Mouse (Mus musculus) urinary bladder, postnatal 0 days (tissue): Measurements from ENCODE around the gene Rnf41. TPM values are rescaled to one million over a fixed set of nuclear protein-coding genes. Genes with fewer than 3 reads are reported as not detected.

ENCODE experiments used
- microRNA-seq: library from miRNA; unstranded; fragments of <30 nt; microRNA quantifications from one replicate; pipeline ENCODE4, GENCODE M21; 2016
- polyA plus RNA-seq: library from polyadenylated mRNA; unstranded; fragments of >200 nt; fragmentation: Nextera tagmentation; extraction: Ambion mirVana; gene quantifications from 2 replicates; pipeline ENCODE4 v1.2.1, GENCODE M21; 2015

Gene Rnf41
- 26.1 and 26.5 TPM in 2 replicates for polyA plus RNA-seq

GRCm38 (mm10) chr10:128411211-128412054 lies at the start of gene Rnf41, which contains the start of gene Nabp2:
Gene Rnf41, plus strand, starts transcription at chr10:128411657.
Gene Nabp2, minus strand, starts transcription at chr10:128411492.

GRCm38 (mm10) chr10:128368402-128369217 lies 42.8 kb upstream of the Rnf41 start, which contains the start of gene Coq10a:
Gene Coq10a, minus strand, starts transcription at chr10:128368997.

GRCm38 (mm10) chr10:128376455-128377211 lies 34.8 kb upstream of the Rnf41 start, which contains the start of gene Ankrd52:
Gene Ankrd52, plus strand, starts transcription at chr10:128377115.

GRCm38 (mm10) chr10:128401056-128401455 lies 10.4 kb upstream of the Rnf41 start, which contains the start of gene Slc39a5:
Gene Slc39a5, minus strand, starts transcription at chr10:128401229.

GRCm38 (mm10) chr10:128458719-128459408 lies 47.4 kb downstream of the Rnf41 start, which contains the start of gene Smarcc2:
Gene Smarcc2, plus strand, starts transcription at chr10:128459248.

Small RNAs within 50 kb of the gene (microRNA-seq; reads per million reads assigned to microRNA genes)
- not detected for gene Gm25361
- gene Gm26308, result not detected
- not detected for gene Mir6914
- not detected for gene Mir6915
- not detected for gene Mir8105

Other genes with a start within 250 kb of the Rnf41 start
- 28.2 and 31.3 TPM in 2 replicates for gene Rbms2, start 231.4 kb upstream of the Rnf41 start, polyA plus RNA-seq
- gene Gls2, start 217.2 kb upstream of the Rnf41 start, polyA plus RNA-seq, result 0.37 and 0.49 TPM in 2 replicates
- 20.3 and 21.2 TPM in 2 replicates for gene Spryd4, start 199.8 kb upstream of the Rnf41 start, polyA plus RNA-seq
- gene Mip, start 185.8 kb upstream of the Rnf41 start, polyA plus RNA-seq, result not detected in 2 replicates
- gene Timeless, start 179.6 kb upstream of the Rnf41 start, polyA plus RNA-seq, result 10.5 and 13.6 TPM in 2 replicates
- 0.12 TPM in 1 of 2 replicates, not detected in the other for gene Apon, start 157.6 kb upstream of the Rnf41 start, polyA plus RNA-seq
- 0.46 and 1.4 TPM in 2 replicates for gene Apof, start 143.0 kb upstream of the Rnf41 start, polyA plus RNA-seq
- gene Stat2, start 141.1 kb upstream of the Rnf41 start, polyA plus RNA-seq, result 10.9 and 12.7 TPM in 2 replicates
- gene Il23a, start 112.9 kb upstream of the Rnf41 start, polyA plus RNA-seq, result not detected in 2 replicates
- gene Pan2, start 108.3 kb upstream of the Rnf41 start, polyA plus RNA-seq, result 11.6 and 12.1 TPM in 2 replicates
- gene Cnpy2, start 89.2 kb upstream of the Rnf41 start, polyA plus RNA-seq, result 170 and 182 TPM in 2 replicates
- gene Cs, start 73.9 kb upstream of the Rnf41 start, polyA plus RNA-seq, result 150 and 164 TPM in 2 replicates
- 16.9 TPM in 2 replicates for gene Coq10a, start 42.7 kb upstream of the Rnf41 start, polyA plus RNA-seq
- gene Ankrd52, start 34.5 kb upstream of the Rnf41 start, polyA plus RNA-seq, result 6.7 and 7.2 TPM in 2 replicates
- gene Slc39a5, start 10.4 kb upstream of the Rnf41 start, polyA plus RNA-seq, result 0.06 TPM in 1 of 2 replicates, not detected in the other
- gene Nabp2, start 165 bp upstream of the Rnf41 start, polyA plus RNA-seq, result 51.6 and 55.2 TPM in 2 replicates
- 25.9 and 32.1 TPM in 2 replicates for gene Smarcc2, start 47.6 kb downstream of the Rnf41 start, polyA plus RNA-seq
- 9,114 and 9,500 TPM in 2 replicates for gene Myl6, start 82.5 kb downstream of the Rnf41 start, polyA plus RNA-seq
- gene Myl6b, start 87.0 kb downstream of the Rnf41 start, polyA plus RNA-seq, result 3.1 and 3.2 TPM in 2 replicates
- gene Esyt1, start 114.2 kb downstream of the Rnf41 start, polyA plus RNA-seq, result 35.3 and 39.3 TPM in 2 replicates
- 6.9 and 8.0 TPM in 2 replicates for gene Zc3h10, start 136.1 kb downstream of the Rnf41 start, polyA plus RNA-seq
- 3,278 and 3,571 TPM in 2 replicates for gene Rpl41, start 137.6 kb downstream of the Rnf41 start, polyA plus RNA-seq
- 97.3 and 100 TPM in 2 replicates for gene Pa2g4, start 154.3 kb downstream of the Rnf41 start, polyA plus RNA-seq
- gene Erbb3, start 178.0 kb downstream of the Rnf41 start, polyA plus RNA-seq, result 6.5 and 7.6 TPM in 2 replicates
- 632 and 654 TPM in 2 replicates for gene Rps26, start 215.1 kb downstream of the Rnf41 start, polyA plus RNA-seq
- gene Ikzf4, start 234.3 kb downstream of the Rnf41 start, polyA plus RNA-seq, result 1.4 and 2.5 TPM in 2 replicates